Mouse (Mus musculus) forebrain, postnatal 0 days (tissue): Measurements from ENCODE around the gene Yjefn3. TPM values are rescaled to one million over a fixed set of nuclear protein-coding genes. Genes with fewer than 3 reads are reported as not detected.

Experiments
- ATAC-seq: fragments of 200-750 bp; cut with Nextera tagmentation; 2 replicates; pipeline ENCODE4 v1.8.0; 2017; ENCODE audit warnings: mild to moderate bottlenecking, moderate library complexity
- DNase-seq: peaks from one replicate; pipeline ENCODE4 v3.0.0-alpha.2; 2015
- H3K27ac ChIP-seq: fragments of 300-500 bp; sonication (generic); 2 replicates; pipeline ENCODE4 v1.5.1; 2014; ENCODE audit warnings: low read depth, mild to moderate bottlenecking, antibody characterized with exemption, low read length, moderate library complexity, mixed read lengths
- H3K27me3 ChIP-seq: fragments of 300-500 bp; sonication (generic); 2 replicates; pipeline ENCODE4 v1.6.1; 2014; ENCODE audit warnings: mild to moderate bottlenecking, low read length, mixed read lengths; ENCODE audit not compliant: insufficient read depth
- H3K36me3 ChIP-seq: fragments of 300-500 bp; sonication (generic); 2 replicates; pipeline ENCODE4 v1.6.1; 2014; ENCODE audit warnings: mild to moderate bottlenecking, moderate library complexity; ENCODE audit not compliant: insufficient read depth
- H3K4me1 ChIP-seq: fragments of 300-500 bp; sonication (generic); 2 replicates; pipeline ENCODE4 v1.6.1; 2014; ENCODE audit warnings: antibody characterized with exemption; ENCODE audit not compliant: insufficient read depth
- H3K4me2 ChIP-seq: fragments of 300-500 bp; sonication (generic); 2 replicates; pipeline ENCODE4 v1.6.1; 2014; ENCODE audit warnings: low read depth, mild to moderate bottlenecking, moderate library complexity
- H3K4me3 ChIP-seq: fragments of 300-500 bp; sonication (generic); 2 replicates; pipeline ENCODE4 v1.5.1; 2014; ENCODE audit warnings: low read depth, low read length, mixed read lengths
- H3K9ac ChIP-seq: fragments of 300-500 bp; sonication (generic); 2 replicates; pipeline ENCODE4 v1.6.1; 2014; ENCODE audit warnings: mild to moderate bottlenecking
- H3K9me3 ChIP-seq: fragments of 300-500 bp; sonication (generic); 2 replicates; pipeline ENCODE4 v1.6.1; 2016; ENCODE audit warnings: low read length
- CTCF ChIP-seq: sonication (generic); IDR thresholded peaks from 2 replicates; pipeline ENCODE4 v1.5.1; 2016; ENCODE audit warnings: antibody characterized with exemption, control low read depth, low read depth
- WGBS: fragments of 180-500 bp; shearing (Covaris S2); extraction: QIAGEN DNeasy Blood & Tissue Kit; methylation state at CpG from one replicate; pipeline ENCODE4 v1.1.7; 2014; 5-methylcytosine and 5-hydroxymethylcytosine counted together
- polyA plus RNA-seq: library from polyadenylated mRNA; unstranded; fragments of >200 nt; fragmentation: Nextera tagmentation; extraction: Ambion mirVana; gene quantifications from 2 replicates; pipeline ENCODE4 v1.2.1, GENCODE M21; 2015
- total RNA-seq: library from RNA; depleted of rRNA; stranded (reverse); fragments of >200 nt; gene quantifications from 2 replicates; pipeline ENCODE4 v1.2.3, GENCODE M21; 2014

Gene Yjefn3
- total and polyA plus RNA-seq, 2 experiments from 2014 or later, result 15.0 to 15.3 TPM

- H3K9me3 ChIP-seq, result no peaks in the 10 kb centered on the region
- no peak overlapping the region for H3K4me3 ChIP-seq
- 100% methylated on average over 2 of the region's 2 CpGs for WGBS
- TF ChIP-seq CTCF, result no peak
- 0 out of 2 replicates have a peak, but pooled peaks cover 3% of the 10 kb centered on the region for H3K36me3 ChIP-seq
- H3K9ac ChIP-seq, result no peak overlapping the region
- ATAC-seq (no peak), DNase-seq (no peak)
- H3K4me2 ChIP-seq, result no peak overlapping the region
- H3K4me1 ChIP-seq, result peaks cover 21% of the 10 kb centered on the region; the same call in 1 of the 2 replicates
- H3K27me3 ChIP-seq, result no peaks in the 10 kb centered on the region
- H3K27ac ChIP-seq, result no peak overlapping the region
These were observed 2.6 kb downstream of the Yjefn3 start for GRCm38 (mm10) chr8:69899876-69900275.

- TF ChIP-seq CTCF, result no peak
- no peak overlapping the region for H3K9ac ChIP-seq
- no peak for ATAC-seq
- H3K4me2 ChIP-seq, result no peak overlapping the region
- H3K9me3 ChIP-seq, result no peaks in the 10 kb centered on the region
- no peak overlapping the region for H3K27ac ChIP-seq
- 82% methylated on average over 6 of the region's 6 CpGs for WGBS
- no peak overlapping the region for H3K4me3 ChIP-seq
- peaks cover 12% of the 10 kb centered on the region for H3K36me3 ChIP-seq
- peaks cover 12% of the 10 kb centered on the region; the same call in 1 of the 2 replicates for H3K4me1 ChIP-seq
- no peaks in the 10 kb centered on the region for H3K27me3 ChIP-seq
- no peak for DNase-seq
These were observed 4.7 kb downstream of the Yjefn3 start for GRCm38 (mm10) chr8:69897857-69898256.

DNA sequence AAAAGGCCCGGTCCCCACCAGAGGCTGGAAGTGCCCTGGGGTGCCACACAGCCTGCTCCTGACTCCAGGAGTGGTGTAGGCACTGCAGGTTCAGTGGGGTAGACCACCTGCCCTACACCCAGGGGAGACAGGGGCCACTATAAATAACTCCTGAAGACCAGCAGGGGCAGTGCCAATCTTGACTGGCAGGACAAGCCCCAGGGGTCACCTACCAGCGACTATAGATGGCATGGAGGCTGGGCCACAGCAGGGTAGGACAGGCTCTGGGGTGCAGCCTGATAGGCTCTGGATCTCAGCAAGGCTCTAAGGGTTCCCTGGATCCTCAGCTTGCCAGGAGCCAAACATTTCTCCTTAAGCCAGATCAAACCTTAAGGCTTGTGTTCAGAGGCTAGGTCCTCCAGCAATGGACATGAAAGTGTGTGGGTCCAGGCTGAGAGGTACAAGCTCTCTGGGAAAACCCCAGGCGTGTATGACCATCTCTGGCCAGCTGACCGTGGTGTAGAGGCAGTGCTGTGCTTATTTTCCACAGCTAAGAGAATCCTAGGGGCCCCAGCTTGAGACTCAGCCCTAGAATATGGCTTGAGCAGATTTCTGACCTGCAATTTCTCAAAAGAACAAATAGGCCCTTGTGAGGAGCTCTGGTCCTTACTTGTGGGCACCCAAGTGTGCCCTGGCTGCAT, 6.6 kb downstream of the Yjefn3 start:
- Histone ChIP-seq H3K4me1 (0 out of 2 replicates have a peak, but pooled peaks cover 8% of the 10 kb centered on the region), H3K36me3 (peaks cover 18% of the 10 kb centered on the region), H3K4me3 (no peak overlapping the region), H3K9me3 (no peaks in the 10 kb centered on the region), H3K27me3 (no peaks in the 10 kb centered on the region), H3K4me2 (no peak overlapping the region), H3K27ac (no peak overlapping the region), H3K9ac (no peak overlapping the region)
- DNase-seq (no peak), ATAC-seq (no peak)
- no peak for TF ChIP-seq CTCF
- WGBS, result 83% methylated on average over 4 of the region's 4 CpGs

DNA sequence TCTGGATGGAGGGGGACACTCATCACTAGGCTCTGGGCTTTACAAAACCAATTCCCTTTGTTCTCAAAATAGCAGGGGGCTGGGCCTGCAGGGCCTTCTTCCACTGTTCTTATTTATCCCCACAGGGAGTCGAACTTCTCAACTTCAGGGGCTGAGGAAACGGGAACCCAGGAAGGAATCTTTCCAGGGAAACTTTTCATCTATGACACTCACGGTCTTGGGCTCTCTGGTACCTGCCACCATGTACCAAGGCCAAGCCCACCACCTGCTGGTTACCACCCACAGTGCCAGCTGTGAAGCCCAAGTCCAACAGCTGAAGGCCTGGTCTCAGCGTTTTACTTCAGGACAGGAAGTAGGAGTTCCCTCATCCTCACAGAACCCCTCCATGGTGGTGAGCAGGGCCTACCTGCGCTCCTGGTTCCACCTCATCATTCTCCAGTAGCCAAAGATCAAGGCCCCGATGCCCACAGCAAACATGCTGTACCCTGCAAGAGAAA, 7.6 kb downstream of the Yjefn3 start:
- Histone ChIP-seq H3K4me2 (no peak overlapping the region), H3K36me3 (peaks cover 18% of the 10 kb centered on the region), H3K27me3 (no peaks in the 10 kb centered on the region), H3K4me3 (no peak overlapping the region), H3K4me1 (0 out of 2 replicates have a peak, but pooled peaks cover 2% of the 10 kb centered on the region), H3K9ac (no peak overlapping the region), H3K27ac (no peak overlapping the region), H3K9me3 (no peaks in the 10 kb centered on the region)
- WGBS, result 54% methylated on average over 6 of the region's 6 CpGs
- ATAC-seq, result no peak
- no peak for DNase-seq
- TF ChIP-seq CTCF, result no peak

GRCm38 (mm10) chr8:69893863-69894262, 8.6 kb downstream of the Yjefn3 start:
- H3K4me1 ChIP-seq, result no peaks in the 10 kb centered on the region
- H3K27me3 ChIP-seq, result peaks cover 9% of the 10 kb centered on the region
- no peak overlapping the region for H3K27ac ChIP-seq
- peak; percentile 45 for ATAC-seq
- DNase-seq, result peak; percentile 67
- H3K4me2 ChIP-seq, result no peak overlapping the region
- H3K36me3 ChIP-seq, result peaks cover 18% of the 10 kb centered on the region
- H3K4me3 ChIP-seq, result no peak overlapping the region
- WGBS, result 24% methylated on average over 17 of the region's 17 CpGs
- peak; percentile 65 for TF ChIP-seq CTCF
- H3K9ac ChIP-seq, result no peak overlapping the region
- H3K9me3 ChIP-seq, result no peaks in the 10 kb centered on the region

GRCm38 (mm10) chr8:69890813-69891241, 11.7 kb downstream of the Yjefn3 start:
- Histone ChIP-seq H3K4me3 (no peak overlapping the region), H3K9ac (no peak overlapping the region), H3K4me1 (no peaks in the 10 kb centered on the region), H3K27me3 (peaks cover 37% of the 10 kb centered on the region), H3K36me3 (peaks cover 15% of the 10 kb centered on the region), H3K9me3 (no peaks in the 10 kb centered on the region), H3K4me2 (peak overlapping the region; percentile 11), H3K27ac (no peak overlapping the region)
- TF ChIP-seq CTCF, result peak; percentile 92
- peak; percentile 47 for ATAC-seq
- WGBS, result 38% methylated on average over 19 of the region's 19 CpGs
- DNase-seq, result peak; percentile 82

- DNase-seq, result no peak
- Histone ChIP-seq H3K4me1 (no peaks in the 10 kb centered on the region), H3K9me3 (no peaks in the 10 kb centered on the region), H3K27ac (no peak overlapping the region), H3K36me3 (peaks cover 12% of the 10 kb centered on the region), H3K4me3 (peak overlapping the region; percentile 23; the same call in 1 of the 2 replicates), H3K4me2 (peak overlapping the region; percentile 46), H3K27me3 (peaks cover 55% of the 10 kb centered on the region), H3K9ac (no peak overlapping the region)
- ATAC-seq, result no peak
- 7% methylated on average over 29 of the region's 32 CpGs for WGBS
- no peak for TF ChIP-seq CTCF
These were observed 13.6 kb downstream of the Yjefn3 start for GRCm38 (mm10) chr8:69888902-69889301.
